Mouse (Mus musculus) frontal cortex, postnatal 36 days (tissue): ENCODE measurements around the gene Hmga1.
A peak's percentile ranks its signal among the peaks of the same experiment; 100 is the strongest.

Experiments used
- DNase-seq, 2 experiments: peaks; one replicate each; pipeline ENCODE4 v3.0.0; 2022; ENCODE audit warnings: low spot score in 2 of 2

Gene Hmga1

GRCm38 (mm10) chr17:27588231-27588630, 31.9 kb downstream of the Hmga1 start:
- DNase-seq, result no peak

- no peak for DNase-seq
These were observed 35.7 kb downstream of the Hmga1 start for GRCm38 (mm10) chr17:27591826-27592564.

- no peak for DNase-seq
These were observed 36.2 kb downstream of the Hmga1 start for GRCm38 (mm10) chr17:27592565-27592910.

GRCm38 (mm10) chr17:27595659-27596375, 39.5 kb downstream of the Hmga1 start:
- no peak for DNase-seq

- no peak for DNase-seq
These were observed 40.3 kb downstream of the Hmga1 start for GRCm38 (mm10) chr17:27596376-27597190.

- DNase-seq, result no peak
These were observed 44.0 kb downstream of the Hmga1 start for GRCm38 (mm10) chr17:27600286-27600685.

- DNase-seq, result no peak
These were observed 44.6 kb downstream of the Hmga1 start for GRCm38 (mm10) chr17:27600869-27601268.

GRCm38 (mm10) chr17:27603036-27603435, 46.7 kb downstream of the Hmga1 start:
- DNase-seq, result no peak

- peak in 1 of 2 experiments; percentile 55 for DNase-seq
These were observed 47.4 kb downstream of the Hmga1 start for GRCm38 (mm10) chr17:27603522-27604234.

GRCm38 (mm10) chr17:27609576-27609975, 53.3 kb downstream of the Hmga1 start:
- DNase-seq, result no peak

- peak; percentile 65 to 91 for DNase-seq
These were observed 54.6 kb downstream of the Hmga1 start for GRCm38 (mm10) chr17:27610679-27611518.

- DNase-seq, result no peak
These were observed 55.2 kb downstream of the Hmga1 start for GRCm38 (mm10) chr17:27611519-27611884.

GRCm38 (mm10) chr17:27611994-27612393, 55.7 kb downstream of the Hmga1 start:
- DNase-seq, result no peak

GRCm38 (mm10) chr17:27613016-27613415, 56.7 kb downstream of the Hmga1 start:
- DNase-seq, result no peak
